Mouse (Mus musculus): ENCODE results near the gene Ssr2.

- TF ChIP-seq CTCF (IDR thresholded peaks at IDR 0.05; ENCODE audit: control insufficient read depth, insufficient read depth, insufficient read length): no peak
- no peak for TF ChIP-seq MAX (IDR thresholded peaks at IDR 0.05)
- TF ChIP-seq MYOG (IDR thresholded peaks at IDR 0.05; ENCODE audit: control insufficient read depth, extremely low read depth, insufficient read length): no peak
- TF ChIP-seq CEBPB (IDR thresholded peaks at IDR 0.05; ENCODE audit: low read depth): no peak
- TF ChIP-seq USF1 (IDR thresholded peaks at IDR 0.05; ENCODE audit: low read depth): no peak
- TF ChIP-seq FOSL1 (IDR thresholded peaks at IDR 0.05; ENCODE audit: insufficient read depth, low read length, poor library complexity, severe bottlenecking): no peak
- TF ChIP-seq MYOD1 (IDR thresholded peaks at IDR 0.05; ENCODE audit: control insufficient read depth, insufficient read length, low read depth): no peak
Observed at GRCm38 (mm10) chr3:88568615-88569014, 7.1 kb upstream of the Ssr2 start.
